Mouse (Mus musculus) olfactory bulb, adult 2 months (tissue): Measurements from ENCODE around the gene Plek. TPM values are rescaled to one million over a fixed set of nuclear protein-coding genes. Genes with fewer than 3 reads are reported as not detected.

Experiments
- H3K27ac ChIP-seq: fragments of 200-500 bp; 2 replicates; pipeline ENCODE4 v1.5.1; 2012; ENCODE audit warnings: low read depth, low read length; ENCODE audit not compliant: insufficient read depth
- H3K4me1 ChIP-seq: fragments of 200-500 bp; 2 replicates; pipeline ENCODE4 v1.6.1; 2012; ENCODE audit warnings: low read length; ENCODE audit not compliant: control insufficient read depth, insufficient read depth
- H3K4me3 ChIP-seq: fragments of 200-500 bp; 2 replicates; pipeline ENCODE4 v1.5.1; 2012; ENCODE audit warnings: mild to moderate bottlenecking, low read depth, low read length, moderate library complexity; ENCODE audit not compliant: insufficient read depth
- CTCF ChIP-seq: fragments of 200-500 bp; IDR thresholded peaks from 2 replicates; pipeline ENCODE4 v1.5.1; 2012; ENCODE audit warnings: low read depth, mild to moderate bottlenecking, low read length, moderate library complexity; ENCODE audit not compliant: insufficient read depth
- POLR2A ChIP-seq: fragments of 200-500 bp; IDR thresholded peaks from 2 replicates; pipeline ENCODE4 v1.6.1; 2012; ENCODE audit warnings: mild to moderate bottlenecking, low read depth, low read length, moderate library complexity; ENCODE audit not compliant: insufficient read depth
- WGBS: fragments of 180-500 bp; shearing (Covaris S2); methylation state at CpG from one replicate; pipeline ENCODE4 v1.1.7; 2018; 5-methylcytosine and 5-hydroxymethylcytosine counted together
- polyA plus RNA-seq: library from polyadenylated mRNA; stranded (reverse); fragments of >200 nt; gene quantifications from 2 replicates; pipeline ENCODE4 v1.2.4, GENCODE M21; 2012; ENCODE audit warnings: low replicate concordance; ENCODE audit not compliant: missing spikeins, insufficient read depth, insufficient read length

The Plek gene
- polyA plus RNA-seq, 1 experiment, result not detected

DNA sequence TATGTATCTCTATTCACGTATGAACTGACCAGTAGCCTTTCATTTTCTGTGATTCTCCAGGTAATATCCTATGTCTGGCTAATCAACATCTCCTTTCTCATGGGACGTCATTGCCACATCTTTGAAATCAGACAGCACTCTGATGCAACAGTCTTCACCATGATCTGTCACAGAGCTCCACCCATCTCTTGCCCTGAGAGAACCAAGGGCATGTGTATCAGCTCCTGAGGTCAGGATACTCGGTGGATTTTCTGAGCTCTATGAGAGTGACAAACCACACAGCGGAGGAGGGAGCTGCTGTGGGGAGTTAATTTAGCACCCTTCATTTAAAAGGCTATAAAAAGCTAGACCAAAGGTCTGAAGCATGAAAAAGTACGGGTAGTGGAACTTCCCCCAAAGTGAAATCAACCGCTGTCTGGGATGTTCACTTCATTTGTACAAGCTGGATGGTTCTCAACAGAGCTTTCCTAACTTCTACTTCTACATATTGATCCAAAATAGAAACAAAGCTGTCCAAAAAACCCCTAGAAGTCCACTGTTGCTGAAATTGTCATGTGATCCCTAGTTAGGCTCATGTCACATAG is 64.3 kb downstream of the Plek start:
- TF ChIP-seq POLR2A, result no peak
- TF ChIP-seq CTCF, result no peak
- H3K4me3 ChIP-seq, result no peak overlapping the region
- 70% methylated on average over 6 of the region's 6 CpGs for WGBS

DNA sequence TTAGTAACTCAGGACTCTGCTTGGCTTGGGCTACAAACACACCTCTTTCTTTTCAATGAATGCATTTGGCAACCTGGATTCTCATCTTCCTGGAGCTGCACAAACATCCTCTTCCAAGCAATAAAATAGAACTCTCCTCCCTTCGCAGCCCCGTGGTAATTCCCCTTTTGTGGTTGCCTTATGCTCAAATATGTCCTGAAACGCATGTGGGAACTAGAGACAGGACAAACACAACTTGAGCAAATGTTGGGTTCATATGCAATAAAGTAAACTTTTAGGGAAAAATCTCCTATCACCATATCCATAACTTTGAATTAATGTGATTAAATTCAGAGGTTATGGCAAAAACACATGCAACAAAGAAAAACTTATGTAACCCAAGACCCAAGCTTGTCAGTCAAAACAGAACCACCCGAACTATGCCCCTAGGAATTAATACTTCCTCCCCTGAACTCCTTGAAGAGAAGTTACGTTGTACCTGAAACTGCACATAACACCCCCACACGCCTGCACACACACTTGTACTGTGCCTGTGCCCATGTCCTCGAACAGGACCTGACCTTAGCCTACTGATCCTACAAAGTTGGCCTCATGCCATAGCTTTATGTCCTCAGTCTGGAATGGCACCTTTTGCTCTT is 65.5 kb downstream of the Plek start:
- no peak for TF ChIP-seq POLR2A
- Histone ChIP-seq H3K4me1 (no peaks in the 10 kb centered on the region), H3K4me3 (no peak overlapping the region), H3K27ac (no peak overlapping the region)
- WGBS, result 87% methylated on average over 7 of the region's 7 CpGs

More for the DNA sequence above, 64.3 kb downstream of the Plek start:
- no peaks in the 10 kb centered on the region for H3K4me1 ChIP-seq
- H3K27ac ChIP-seq, result no peak overlapping the region

DNA sequence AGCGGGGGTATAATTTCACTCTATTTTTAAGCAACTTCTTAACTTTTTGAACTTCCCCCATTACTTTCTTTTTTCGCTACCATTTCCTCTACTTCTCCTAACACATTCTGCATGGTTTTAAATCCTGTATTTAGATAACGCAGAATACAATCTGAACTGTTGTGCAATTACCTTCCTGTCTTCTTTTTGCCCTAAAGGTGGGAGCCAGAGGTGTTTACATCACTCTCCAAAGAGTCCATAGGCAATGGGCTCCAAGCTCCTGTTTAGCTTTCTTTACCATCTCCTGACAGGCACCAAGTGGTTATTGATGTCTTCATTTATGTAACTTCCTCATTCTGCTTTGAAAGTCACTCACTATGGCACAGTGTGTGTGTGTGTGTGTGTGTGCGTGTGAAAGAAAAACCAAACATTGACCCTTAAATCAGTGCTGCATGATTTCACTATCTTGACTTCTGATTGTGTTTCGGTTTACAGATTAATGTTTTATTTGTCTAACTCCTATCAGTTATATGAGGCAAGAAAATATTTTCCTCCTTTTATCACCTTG is 73.9 kb downstream of the Plek start:
- Histone ChIP-seq H3K4me1 (no peaks in the 10 kb centered on the region), H3K4me3 (no peak overlapping the region), H3K27ac (no peak overlapping the region)
- no peak for TF ChIP-seq CTCF
- TF ChIP-seq POLR2A, result no peak
- WGBS, result 89% methylated on average over 5 of the region's 5 CpGs

DNA sequence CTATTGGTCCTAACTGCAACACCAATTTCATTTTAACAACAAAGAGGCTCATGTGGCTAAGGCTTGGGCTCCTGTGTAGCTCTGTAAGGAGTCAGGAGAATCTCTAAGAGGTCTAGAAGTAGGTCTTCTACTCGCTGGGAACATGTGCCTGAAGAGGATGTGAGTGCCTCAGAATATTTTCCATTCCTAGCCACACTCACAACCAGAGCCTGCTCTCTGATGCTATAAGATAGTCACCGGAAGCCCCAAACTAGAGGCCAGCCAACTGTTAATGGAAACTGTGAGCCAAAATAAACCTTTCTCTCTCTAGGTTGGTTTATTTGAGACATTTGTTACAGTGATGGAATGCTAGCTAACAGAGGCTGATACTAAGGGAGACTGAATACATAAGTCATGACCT is 74.6 kb downstream of the Plek start:
- Histone ChIP-seq H3K4me3 (no peak overlapping the region), H3K4me1 (no peaks in the 10 kb centered on the region), H3K27ac (no peak overlapping the region)
- TF ChIP-seq POLR2A (no peak), CTCF (no peak)
- WGBS, result 81% methylated on average over 2 of the region's 2 CpGs

DNA sequence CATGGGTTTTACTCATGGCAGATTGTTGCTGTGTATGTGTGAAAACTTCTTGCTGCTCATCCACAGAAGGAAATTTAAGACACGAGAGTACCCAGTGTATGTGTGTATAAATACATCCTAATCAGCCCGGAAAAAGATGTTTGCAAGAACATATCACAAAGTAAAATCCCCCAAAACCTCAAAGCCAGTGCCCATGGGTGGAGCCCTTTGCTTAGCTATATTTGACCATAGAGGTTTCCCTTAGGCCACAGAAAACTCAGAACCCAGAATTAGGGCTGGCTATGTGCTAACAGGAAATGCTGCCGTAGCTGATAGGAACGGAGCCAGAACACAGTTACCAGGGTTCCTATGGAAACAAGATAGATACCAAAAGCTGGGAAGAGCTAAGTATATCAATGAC is 75.2 kb downstream of the Plek start:
- H3K4me1 ChIP-seq, result no peaks in the 10 kb centered on the region
- no peak overlapping the region for H3K4me3 ChIP-seq
- no peak overlapping the region for H3K27ac ChIP-seq
- TF ChIP-seq POLR2A (no peak), CTCF (no peak)
- 85% methylated on average over 4 of the region's 4 CpGs for WGBS

DNA sequence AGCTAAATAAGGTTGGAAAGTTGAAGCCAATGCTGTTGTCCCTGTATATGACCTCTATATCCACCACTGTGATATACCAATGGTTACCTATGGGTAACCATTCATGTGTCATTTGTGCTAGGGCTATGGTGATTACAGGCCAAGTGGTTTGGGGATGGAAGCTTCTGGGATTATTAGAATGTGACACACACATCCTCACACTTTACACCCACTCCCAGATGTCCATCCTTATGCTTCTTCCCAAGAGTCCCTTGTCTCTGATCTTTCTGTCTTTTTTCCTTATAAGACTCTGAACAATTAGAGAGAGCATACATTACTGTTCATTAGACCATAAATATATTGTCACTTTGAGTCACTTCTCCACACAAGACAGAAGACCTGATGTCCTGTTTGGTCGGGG is 79.1 kb downstream of the Plek start:
- WGBS, result 85% methylated on average over 1 of the region's 1 CpGs
- Histone ChIP-seq H3K4me3 (no peak overlapping the region), H3K4me1 (no peaks in the 10 kb centered on the region), H3K27ac (no peak overlapping the region)
- TF ChIP-seq POLR2A (no peak), CTCF (no peak)

DNA sequence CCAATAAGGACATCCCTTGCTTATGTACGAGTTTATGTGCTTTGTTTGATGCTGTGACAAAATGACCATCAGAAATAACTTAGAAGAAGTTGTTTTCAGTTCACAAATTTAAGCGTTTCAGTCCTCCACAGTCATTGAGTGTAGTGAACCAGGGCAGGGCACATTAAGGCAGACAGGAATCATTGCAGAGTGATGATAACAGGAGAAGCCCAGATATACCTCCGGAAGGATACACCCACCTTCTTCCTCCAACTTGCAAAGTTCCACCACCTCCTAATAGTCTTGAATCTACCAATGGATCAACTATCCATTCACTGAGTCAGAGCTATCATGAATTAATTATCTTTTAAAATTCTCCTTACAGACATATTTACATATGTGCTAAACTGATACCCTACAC is 80.2 kb downstream of the Plek start:
- H3K27ac ChIP-seq, result no peak overlapping the region
- H3K4me3 ChIP-seq, result no peak overlapping the region
- no peak for TF ChIP-seq POLR2A
- no peak for TF ChIP-seq CTCF
- WGBS, result 90% methylated on average over 3 of the region's 3 CpGs
- no peaks in the 10 kb centered on the region for H3K4me1 ChIP-seq

DNA sequence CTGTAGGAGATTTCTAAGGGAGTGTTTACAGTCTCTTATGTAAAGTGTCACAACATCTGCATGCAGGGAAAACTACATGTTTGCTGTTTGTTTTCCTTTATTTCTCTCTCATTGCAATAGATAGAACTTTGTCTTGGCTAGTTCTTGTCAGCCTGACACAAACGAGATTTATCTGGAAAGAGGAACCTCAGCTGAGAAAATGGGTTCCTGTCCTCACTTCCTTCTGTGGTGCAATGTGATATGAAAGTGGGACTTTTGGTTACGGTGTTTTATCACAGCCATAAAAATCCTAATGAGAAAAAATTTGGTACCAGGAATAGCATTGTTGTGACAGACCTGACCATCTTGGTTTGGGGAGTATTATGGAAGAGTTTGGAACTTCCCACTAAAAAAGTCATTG is 82.5 kb downstream of the Plek start:
- TF ChIP-seq POLR2A (no peak), CTCF (no peak)
- 69% methylated on average over 2 of the region's 2 CpGs for WGBS
- Histone ChIP-seq H3K4me1 (no peaks in the 10 kb centered on the region), H3K4me3 (no peak overlapping the region), H3K27ac (no peak overlapping the region)

DNA sequence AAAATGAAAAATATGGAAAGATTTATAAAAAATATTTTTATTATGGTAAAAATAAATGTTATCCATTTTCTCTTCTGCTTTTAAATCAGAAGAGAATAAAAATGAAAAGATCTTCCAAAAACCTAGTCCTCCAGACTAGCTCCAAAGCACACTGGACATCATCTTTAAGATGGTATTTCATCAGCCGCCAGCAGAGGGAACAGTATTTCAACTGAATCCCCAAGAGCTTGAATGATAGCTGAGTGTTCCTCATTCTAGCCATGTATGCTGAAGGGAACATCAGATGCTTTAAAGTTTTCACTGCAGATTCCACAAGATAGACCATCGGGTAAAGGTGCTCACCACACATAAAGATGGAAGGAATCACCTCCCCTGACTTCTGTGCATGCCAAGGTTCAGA is 84.4 kb downstream of the Plek start:
- WGBS, result 45% methylated on average over 2 of the region's 2 CpGs
- no peak overlapping the region for H3K4me3 ChIP-seq
- H3K27ac ChIP-seq, result no peak overlapping the region
- H3K4me1 ChIP-seq, result no peaks in the 10 kb centered on the region
- TF ChIP-seq CTCF (no peak), POLR2A (no peak)
